Mouse (Mus musculus) urinary bladder, adult 2 months (tissue): ENCODE results near the gene Cic. TPM values are rescaled to one million over a fixed set of nuclear protein-coding genes. Genes with fewer than 3 reads are reported as not detected.
A peak's percentile ranks its signal among the peaks of the same experiment; 100 is the strongest.
"Not testable (repeated sequence)": the region's sequence is repeated elsewhere in the genome, so short reads cannot be mapped to it uniquely, and the experiment has no call there.

Experiments
- DNase-seq: peaks from one replicate; pipeline ENCODE4 v3.0.0; 2022; ENCODE audit warnings: low spot score
- polyA plus RNA-seq: library from polyadenylated mRNA; depleted of rRNA; stranded (reverse); fragments of >200 nt; gene quantifications from 2 replicates; pipeline ENCODE4 v1.2.3, GENCODE M21; 2012

The Cic gene
- polyA plus RNA-seq, 1 experiment, result 30.8 TPM

- peak; percentile 22 for DNase-seq
Measured at GRCm38 (mm10) chr7:25305956-25306613, 38.6 kb downstream of the Cic start, which contains the start of gene Tmem145. TSS of gene Tmem145 (plus strand) at chr7:25306106.

GRCm38 (mm10) chr7:25306614-25306996, 39.1 kb downstream of the Cic start:
- no peak for DNase-seq

- no peak for DNase-seq
Measured at GRCm38 (mm10) chr7:25308702-25309318, 41.3 kb downstream of the Cic start.

- DNase-seq, result no peak
Measured at GRCm38 (mm10) chr7:25309425-25309824, 41.9 kb downstream of the Cic start.

- no peak for DNase-seq
Measured at GRCm38 (mm10) chr7:25311193-25311592, 43.7 kb downstream of the Cic start.

GRCm38 (mm10) chr7:25313325-25313724, 45.8 kb downstream of the Cic start:
- DNase-seq, result no peak

- no peak for DNase-seq
Measured at GRCm38 (mm10) chr7:25314606-25315305, 47.3 kb downstream of the Cic start.

- no peak for DNase-seq
Measured at GRCm38 (mm10) chr7:25315306-25316041, 48.0 kb downstream of the Cic start.

- DNase-seq, result peak; percentile 82
Measured at GRCm38 (mm10) chr7:25316532-25317445, 49.3 kb downstream of the Cic start, which contains the start of gene Megf8. TSS of gene Megf8 (plus strand) at chr7:25317164.

GRCm38 (mm10) chr7:25317446-25317999, 50.0 kb downstream of the Cic start:
- DNase-seq, result no peak

GRCm38 (mm10) chr7:25322058-25322484, 54.6 kb downstream of the Cic start:
- no peak for DNase-seq

GRCm38 (mm10) chr7:25323219-25323618, 55.7 kb downstream of the Cic start:
- DNase-seq, result no peak

GRCm38 (mm10) chr7:25325431-25325830, 57.9 kb downstream of the Cic start:
- DNase-seq, result not testable (repeated sequence)

- DNase-seq, result no peak
Measured at GRCm38 (mm10) chr7:25326233-25326632, 58.7 kb downstream of the Cic start.

GRCm38 (mm10) chr7:25333596-25334307, 66.2 kb downstream of the Cic start:
- peak; percentile 46 for DNase-seq

GRCm38 (mm10) chr7:25334472-25334871, 67.0 kb downstream of the Cic start:
- DNase-seq, result no peak

- DNase-seq, result no peak
Measured at GRCm38 (mm10) chr7:25339329-25339728, 71.8 kb downstream of the Cic start.

GRCm38 (mm10) chr7:25341000-25341784, 73.7 kb downstream of the Cic start:
- no peak for DNase-seq
